Mouse (Mus musculus) embryo, embryonic 10 days (tissue): ENCODE data around the gene Gm13272.
A peak's percentile ranks its signal among the peaks of the same experiment; 100 is the strongest.
"Not testable (repeated sequence)": the region's sequence is repeated elsewhere in the genome, so short reads cannot be mapped to it uniquely, and the experiment has no call there.

Experiments used
- DNase-seq: peaks from one replicate; pipeline ENCODE4 v3.0.0-alpha.2; 2015; ENCODE audit warnings: low spot score

Gm13272 gene

GRCm38 (mm10) chr4:88785409-88785808, 5.8 kb downstream of the Gm13272 start, which contains the start of gene Gm13276:
Gene Gm13276, plus strand, starts transcription at chr4:88785709.
- DNase-seq: not testable (repeated sequence)

- not testable (repeated sequence) for DNase-seq
Measured at GRCm38 (mm10) chr4:88788402-88788801, 8.8 kb downstream of the Gm13272 start, which contains the start of gene Gm13277. Gene Gm13277, plus strand, starts transcription at chr4:88788632.

GRCm38 (mm10) chr4:88791250-88791649, 11.6 kb downstream of the Gm13272 start, which contains the start of gene Gm13278:
Gene Gm13278, plus strand, starts transcription at chr4:88791550.
- DNase-seq: not testable (repeated sequence)

GRCm38 (mm10) chr4:88793936-88794675, 14.5 kb downstream of the Gm13272 start, which contains the start of gene Gm13275:
Gene Gm13275, plus strand, starts transcription at chr4:88794487.
- DNase-seq: not testable (repeated sequence)

GRCm38 (mm10) chr4:88797097-88797496, 17.4 kb downstream of the Gm13272 start, which contains the start of gene Gm13279:
Gene Gm13279, plus strand, starts transcription at chr4:88797397.
- not testable (repeated sequence) for DNase-seq

GRCm38 (mm10) chr4:88799365-88799764, 19.7 kb downstream of the Gm13272 start, which contains the start of gene Gm13285:
Gene Gm13285, plus strand, starts transcription at chr4:88799665.
- DNase-seq: not testable (repeated sequence)

GRCm38 (mm10) chr4:88802954-88803353, 23.3 kb downstream of the Gm13272 start, which contains the start of gene Gm13287:
Gene Gm13287, plus strand, starts transcription at chr4:88803254.
- not testable (repeated sequence) for DNase-seq

GRCm38 (mm10) chr4:88805231-88805630, 25.6 kb downstream of the Gm13272 start, which contains the start of gene Gm13288:
Gene Gm13288, plus strand, starts transcription at chr4:88805531.
- DNase-seq: not testable (repeated sequence)

GRCm38 (mm10) chr4:88805761-88806160, 26.1 kb downstream of the Gm13272 start:
- not testable (repeated sequence) for DNase-seq

GRCm38 (mm10) chr4:88815928-88816327, 36.3 kb downstream of the Gm13272 start, which contains the start of gene Ifna7:
Gene Ifna7, plus strand, starts transcription at chr4:88816228.
- DNase-seq: no peak

GRCm38 (mm10) chr4:88819659-88820058, 40.0 kb downstream of the Gm13272 start, which contains the start of gene Ifna11:
Gene Ifna11, plus strand, starts transcription at chr4:88819959.
- no peak for DNase-seq

GRCm38 (mm10) chr4:88822995-88823394, 43.3 kb downstream of the Gm13272 start:
- peak; percentile 28 for DNase-seq

GRCm38 (mm10) chr4:88827116-88827515, 47.5 kb downstream of the Gm13272 start, which contains the start of gene Ifna6:
Gene Ifna6, plus strand, starts transcription at chr4:88827416.
- not testable (repeated sequence) for DNase-seq
